Mouse (Mus musculus) megakaryocyte, embryonic 14.5 days (primary cell): ENCODE results near the gene Col7a1.

ENCODE experiments used
- FLI1 ChIP-seq: IDR thresholded peaks from 2 replicates; pipeline ENCODE4 v1.6.1; 2012; ENCODE audit warnings: low read length, inconsistent platforms, mixed read lengths
- GATA1 ChIP-seq: IDR thresholded peaks from 3 replicates; pipeline ENCODE4 v1.6.1; 2012; ENCODE audit warnings: mixed read lengths, low read length, inconsistent platforms, borderline replicate concordance

- no peak for TF ChIP-seq GATA1
- no peak for TF ChIP-seq FLI1
Observed at GRCm38 (mm10) chr9:108955846-108956245, 2.5 kb downstream of the Col7a1 start.
